ENCODE assay signal across 8 mouse cellular contexts in the genomic region with DNA sequence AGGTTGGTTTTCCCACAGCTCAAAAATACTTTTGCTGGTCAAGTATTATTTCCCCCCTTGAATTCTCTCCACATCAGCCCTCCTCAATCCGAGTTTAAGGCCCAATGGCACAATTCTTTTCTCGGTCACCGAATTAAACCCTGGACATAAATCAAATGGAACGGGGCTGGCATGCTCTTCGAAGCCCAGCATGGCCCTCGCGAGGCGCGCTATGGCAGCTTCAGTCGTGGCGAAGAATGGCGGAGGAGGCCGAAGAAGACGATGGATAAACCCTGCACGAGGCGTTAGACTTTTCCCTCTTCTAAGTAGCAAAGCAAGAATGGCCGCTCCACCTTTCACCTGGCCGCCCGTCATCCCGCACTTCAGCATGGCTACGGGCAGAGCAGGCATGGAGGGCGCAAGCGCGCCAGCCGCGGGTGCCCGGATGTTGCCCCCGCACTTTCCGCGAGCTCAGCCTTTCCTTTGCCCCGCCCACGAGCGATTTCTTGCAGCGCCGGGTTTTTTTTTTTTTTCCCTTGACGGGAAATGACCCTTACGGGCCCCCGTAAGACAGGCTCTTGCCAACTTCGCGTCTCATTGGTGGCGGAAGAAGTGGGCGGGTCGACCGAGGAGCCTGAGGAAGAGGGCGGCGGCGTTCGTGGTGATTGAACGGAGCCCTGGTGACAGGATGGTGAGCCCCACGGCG. TPM values are rescaled to one million over a fixed set of nuclear protein-coding genes. Genes with fewer than 3 reads are reported as not detected.
DNase-seq lines count a peak whose midpoint lies in the region; ATAC-seq and TF ChIP-seq lines count a peak whose summit lies in the region.

A gene (minus strand): TSS at position 427 of the 685 bp plus-strand sequence.
A gene (plus strand): TSS at position 563 of the 685 bp plus-strand sequence.

- DNase-seq in CD4-positive helper T cell, adult 2 months (ENCODE audit: low read depth, low spot score), result peak; percentile 100
- DNase-seq in brain, embryonic 18.5 days (ENCODE audit: low read depth, low spot score), result peak; percentile 99
- DNase-seq in kidney, postnatal 0 days (ENCODE audit: low spot score), result peak; percentile 99
- DNase-seq in liver, embryonic 11.5 days (ENCODE audit: low spot score), result peak; percentile 100
- DNase-seq in naive thymus-derived CD4-positive, alpha-beta T cell, adult 2 months (ENCODE audit: low read depth), result peak; percentile 100

- no peaks in the 10 kb centered on the region for H3K27me3 ChIP-seq in heart, embryonic 12.5 days (replicated peaks)
- no peaks in the 10 kb centered on the region for H3K27me3 ChIP-seq in kidney, postnatal 0 days (ENCODE audit: insufficient read depth, low read length)
- no peaks in the 10 kb centered on the region for H3K27me3 ChIP-seq in liver, embryonic 11.5 days (replicated peaks; ENCODE audit: control insufficient read depth, insufficient read depth, low read length)
- no peaks in the 10 kb centered on the region for H3K27me3 ChIP-seq in stomach, embryonic 14.5 days (ENCODE audit: control insufficient read depth, insufficient read depth, low read length)

- WGBS in heart, embryonic 12.5 days, result 2% methylated on average over 51 of the region's 51 CpGs
- WGBS in kidney, postnatal 0 days, result 1% methylated on average over 51 of the region's 51 CpGs
- 2% methylated on average over 51 of the region's 51 CpGs for WGBS in liver, embryonic 11.5 days
- under 1% methylated on average over 50 of the region's 51 CpGs for WGBS in stomach, embryonic 14.5 days

- peak; percentile 98 for ATAC-seq in erythroid progenitor cell, adult 5-6 weeks (replicated peaks; ENCODE audit: low FRiP score, poor library complexity, severe bottlenecking)
- ATAC-seq in heart, embryonic 12.5 days (ENCODE audit: insufficient number of reproducible peaks, low FRiP score), result peak; percentile 94
- peak; percentile 92 for ATAC-seq in kidney, postnatal 0 days (replicated peaks; ENCODE audit: low FRiP score, low read depth)
- peak; percentile 93 for ATAC-seq in liver, embryonic 11.5 days (replicated peaks; ENCODE audit: low FRiP score)
- ATAC-seq in stomach, embryonic 14.5 days (ENCODE audit: insufficient number of reproducible peaks, insufficient read depth, low FRiP score, low read depth), result peak; percentile 91

- peak within 1 kb of the TSS; percentile 93 for H3K9ac ChIP-seq in heart, embryonic 12.5 days
- H3K9ac ChIP-seq in kidney, postnatal 0 days (ENCODE audit: low read depth, low read length), result peak within 1 kb of the TSS; percentile 93
- peak within 1 kb of the TSS; percentile 90 for H3K9ac ChIP-seq in liver, embryonic 11.5 days (ENCODE audit: low read depth, low read length)
- peak within 1 kb of the TSS; percentile 87 for H3K9ac ChIP-seq in stomach, embryonic 14.5 days (replicated peaks; ENCODE audit: low read depth, low read length)

- TF ChIP-seq CTCF in kidney, postnatal 0 days (IDR thresholded peaks at IDR 0.05; ENCODE audit: low read depth), result no peak

- H3K4me1 ChIP-seq in heart, embryonic 12.5 days (replicated peaks), result peaks cover 4% of the 10 kb centered on the region
- H3K4me1 ChIP-seq in kidney, postnatal 0 days (replicated peaks; ENCODE audit: insufficient read depth, low read length), result peaks cover 7% of the 10 kb centered on the region; the same call in 1 of the 2 replicates
- H3K4me1 ChIP-seq in liver, embryonic 11.5 days (replicated peaks; ENCODE audit: control insufficient read depth, insufficient read depth, low read length), result peaks cover 11% of the 10 kb centered on the region
- H3K4me1 ChIP-seq in stomach, embryonic 14.5 days (ENCODE audit: control insufficient read depth, insufficient read depth, low read length), result 0 out of 2 replicates have a peak, but pooled peaks cover 2% of the 10 kb centered on the region

- H3K4me3 ChIP-seq in heart, embryonic 12.5 days, result peak within 1 kb of the TSS; percentile 88
- peak within 1 kb of the TSS; percentile 89 for H3K4me3 ChIP-seq in kidney, postnatal 0 days (replicated peaks; ENCODE audit: low read depth, low read length)
- H3K4me3 ChIP-seq in liver, embryonic 11.5 days (ENCODE audit: low read depth, low read length), result peak within 1 kb of the TSS; percentile 97
- H3K4me3 ChIP-seq in stomach, embryonic 14.5 days (ENCODE audit: low read depth, low read length), result peak within 1 kb of the TSS; percentile 80

- peaks cover 5% of the 10 kb centered on the region for H3K36me3 ChIP-seq in heart, embryonic 12.5 days
- no peaks in the 10 kb centered on the region for H3K36me3 ChIP-seq in kidney, postnatal 0 days (ENCODE audit: insufficient read depth, low read length)
- H3K36me3 ChIP-seq in liver, embryonic 11.5 days (ENCODE audit: control insufficient read depth, insufficient read depth, low read length), result peaks cover under 1% of the 10 kb centered on the region; the same call in 1 of the 2 replicates
- no peaks in the 10 kb centered on the region for H3K36me3 ChIP-seq in stomach, embryonic 14.5 days (ENCODE audit: control insufficient read depth, insufficient read depth, low read length)

- H3K4me2 ChIP-seq in heart, embryonic 12.5 days, result peak within 1 kb of the TSS; percentile 94
- H3K4me2 ChIP-seq in kidney, postnatal 0 days (ENCODE audit: low read length), result peak within 1 kb of the TSS; percentile 80
- H3K4me2 ChIP-seq in liver, embryonic 11.5 days, result peak within 1 kb of the TSS; percentile 84
- H3K4me2 ChIP-seq in stomach, embryonic 14.5 days (replicated peaks; ENCODE audit: low read depth, low read length), result peak within 1 kb of the TSS; percentile 72

- H3K9me3 ChIP-seq in heart, embryonic 12.5 days (replicated peaks), result no peaks in the 10 kb centered on the region
- no peaks in the 10 kb centered on the region for H3K9me3 ChIP-seq in kidney, postnatal 0 days (replicated peaks; ENCODE audit: low read length)
- H3K9me3 ChIP-seq in liver, embryonic 11.5 days (ENCODE audit: control insufficient read depth, low read length), result no peaks in the 10 kb centered on the region
- no peaks in the 10 kb centered on the region for H3K9me3 ChIP-seq in stomach, embryonic 14.5 days (ENCODE audit: control insufficient read depth, low read depth, low read length)

- H3K27ac ChIP-seq in heart, embryonic 12.5 days (ENCODE audit: poor library complexity, severe bottlenecking), result peak within 1 kb of the TSS; percentile 86
- H3K27ac ChIP-seq in kidney, postnatal 0 days, result peak within 1 kb of the TSS; percentile 82
- H3K27ac ChIP-seq in liver, embryonic 11.5 days (ENCODE audit: low read depth, low read length), result peak within 1 kb of the TSS; percentile 56
- peak within 1 kb of the TSS; percentile 56; the same call in 1 of the 2 replicates for H3K27ac ChIP-seq in stomach, embryonic 14.5 days (ENCODE audit: low read length)

RNA-seq across cellular contexts. Expression of the first gene that starts in this region (rescaled TPM):
- 0.36 TPM in 1 of 2 replicates, not detected in the other for total RNA-seq in erythroid progenitor cell, adult 5-6 weeks (2015; ENCODE audit: low replicate concordance)
- 0.15 and 4.1 TPM in 2 replicates for total RNA-seq in erythroid progenitor cell, adult 5-6 weeks (2017; ENCODE audit: low replicate concordance)
- 7.8 and 9.1 TPM in 2 replicates for polyA plus RNA-seq in heart, embryonic 12.5 days (2016; fragmentation: Nextera tagmentation; extraction: Ambion mirVana)
- 11.3 and 11.8 TPM in 2 replicates for polyA plus RNA-seq in kidney, postnatal 0 days (2015; fragmentation: Nextera tagmentation; extraction: Ambion mirVana)
- 7.0 and 7.9 TPM in 2 replicates for polyA plus RNA-seq in liver, embryonic 11.5 days (2014; fragmentation: Nextera tagmentation; extraction: Ambion mirVana)
- 13.0 and 15.3 TPM in 2 replicates for polyA plus RNA-seq in stomach, embryonic 14.5 days (2014; fragmentation: Nextera tagmentation; extraction: Ambion mirVana)

RNA-seq across cellular contexts. Expression of the second gene that starts in this region (rescaled TPM):
- total RNA-seq in erythroid progenitor cell, adult 5-6 weeks (2015; ENCODE audit: low replicate concordance), result 40.2 and 62.7 TPM in 2 replicates
- 15.1 and 32.0 TPM in 2 replicates for total RNA-seq in erythroid progenitor cell, adult 5-6 weeks (2017; ENCODE audit: low replicate concordance)
- 219 and 232 TPM in 2 replicates for polyA plus RNA-seq in heart, embryonic 12.5 days (2016; fragmentation: Nextera tagmentation; extraction: Ambion mirVana)
- polyA plus RNA-seq in kidney, postnatal 0 days (2015; fragmentation: Nextera tagmentation; extraction: Ambion mirVana), result 295 and 301 TPM in 2 replicates
- polyA plus RNA-seq in liver, embryonic 11.5 days (2014; fragmentation: Nextera tagmentation; extraction: Ambion mirVana), result 204 and 211 TPM in 2 replicates
- 209 and 221 TPM in 2 replicates for polyA plus RNA-seq in stomach, embryonic 14.5 days (2014; fragmentation: Nextera tagmentation; extraction: Ambion mirVana)

Comparison
In these comparisons a context has a peak if more than half of its experiments do, and no peak if none do; other contexts are left out.
1. Peak in every context shown above with its lines: DNase-seq, ATAC-seq, H3K4me3 ChIP-seq and H3K27ac ChIP-seq.